Mouse (Mus musculus) liver, embryonic 11.5 days (tissue): ENCODE measurements around the gene Krt26. TPM values are rescaled to one million over a fixed set of nuclear protein-coding genes. Genes with fewer than 3 reads are reported as not detected.
A peak's percentile ranks its signal among the peaks of the same experiment; 100 is the strongest.

Experiments
- ATAC-seq: fragments of 200-750 bp; cut with Nextera tagmentation; replicated peaks from 2 replicates; pipeline ENCODE4 v1.8.0; 2017; ENCODE audit warnings: moderate number of reproducible peaks, mild to moderate bottlenecking, moderate TSS enrichment, moderate library complexity; ENCODE audit not compliant: low FRiP score
- DNase-seq: peaks from one replicate; pipeline ENCODE4 v3.0.0-alpha.2; 2017; ENCODE audit warnings: low spot score
- H3K27ac ChIP-seq: fragments of 300-500 bp; sonication (generic); 2 replicates; pipeline ENCODE4 v1.5.1; 2014; ENCODE audit warnings: mild to moderate bottlenecking, low read depth, low read length, control low read depth
- H3K27me3 ChIP-seq: fragments of 300-500 bp; sonication (generic); replicated peaks from 2 replicates; pipeline ENCODE4 v1.6.1; 2014; ENCODE audit warnings: low read length, mixed read lengths; ENCODE audit not compliant: control insufficient read depth, insufficient read depth
- H3K36me3 ChIP-seq: fragments of 300-500 bp; sonication (generic); 2 replicates; pipeline ENCODE4 v1.6.1; 2014; ENCODE audit warnings: mild to moderate bottlenecking, low read length, moderate library complexity, mixed read lengths; ENCODE audit not compliant: control insufficient read depth, insufficient read depth
- H3K4me1 ChIP-seq: fragments of 300-500 bp; sonication (generic); replicated peaks from 2 replicates; pipeline ENCODE4 v1.6.1; 2014; ENCODE audit warnings: low read length, mixed read lengths; ENCODE audit not compliant: control insufficient read depth, insufficient read depth
- H3K4me2 ChIP-seq: fragments of 300-500 bp; sonication (generic); 2 replicates; pipeline ENCODE4 v1.6.1; 2014; ENCODE audit warnings: mild to moderate bottlenecking, control low read depth, moderate library complexity
- H3K4me3 ChIP-seq: fragments of 300-500 bp; sonication (generic); 2 replicates; pipeline ENCODE4 v1.5.1; 2014; ENCODE audit warnings: low read depth, low read length, control low read depth
- H3K9ac ChIP-seq: fragments of 300-500 bp; sonication (generic); 2 replicates; pipeline ENCODE4 v1.6.1; 2014; ENCODE audit warnings: low read depth, low read length, control low read depth
- H3K9me3 ChIP-seq: fragments of 300-500 bp; sonication (generic); 2 replicates; pipeline ENCODE4 v1.6.1; 2016; ENCODE audit warnings: low read length, inconsistent platforms, mixed read lengths; ENCODE audit not compliant: control insufficient read depth
- WGBS: fragments of 180-500 bp; shearing (Covaris S2); extraction: QIAGEN DNeasy Blood & Tissue Kit; methylation state at CpG from one replicate; pipeline ENCODE4 v1.1.7; 2014; 5-methylcytosine and 5-hydroxymethylcytosine counted together
- polyA plus RNA-seq: library from polyadenylated mRNA; unstranded; fragments of >200 nt; fragmentation: Nextera tagmentation; extraction: Ambion mirVana; gene quantifications from 2 replicates; pipeline ENCODE4 v1.2.1, GENCODE M21; 2014

Gene Krt26
- polyA plus RNA-seq, 1 experiment from 2014 or later: not detected

GRCm38 (mm10) chr11:99314594-99314993 is 23.2 kb downstream of the Krt26 start:
- no peak for ATAC-seq
- Histone ChIP-seq H3K36me3 (no peaks in the 10 kb centered on the region), H3K9ac (no peak overlapping the region), H3K9me3 (no peaks in the 10 kb centered on the region), H3K4me1 (no peaks in the 10 kb centered on the region), H3K4me2 (no peak overlapping the region), H3K27me3 (no peaks in the 10 kb centered on the region), H3K4me3 (no peak overlapping the region), H3K27ac (no peak overlapping the region)
- WGBS: 81% methylated on average over 2 of the region's 2 CpGs
- DNase-seq: no peak

- Histone ChIP-seq H3K9ac (no peak overlapping the region), H3K27ac (no peak overlapping the region), H3K4me1 (no peaks in the 10 kb centered on the region), H3K36me3 (no peaks in the 10 kb centered on the region), H3K4me2 (no peak overlapping the region), H3K27me3 (no peaks in the 10 kb centered on the region), H3K9me3 (no peaks in the 10 kb centered on the region), H3K4me3 (no peak overlapping the region)
- 80% methylated on average over 1 of the region's 1 CpGs for WGBS
- no peak for ATAC-seq
- DNase-seq: no peak
These were observed 26.9 kb downstream of the Krt26 start for GRCm38 (mm10) chr11:99310882-99311281.

GRCm38 (mm10) chr11:99307579-99307978 is 30.2 kb downstream of the Krt26 start:
- Histone ChIP-seq H3K4me1 (no peaks in the 10 kb centered on the region), H3K9ac (no peak overlapping the region), H3K27ac (no peak overlapping the region), H3K36me3 (no peaks in the 10 kb centered on the region), H3K4me3 (no peak overlapping the region), H3K27me3 (no peaks in the 10 kb centered on the region), H3K9me3 (0 out of 2 replicates have a peak, but pooled peaks cover 3% of the 10 kb centered on the region), H3K4me2 (no peak overlapping the region)
- 27% methylated on average over 2 of the region's 2 CpGs for WGBS
- DNase-seq: peak; percentile 45
- peak; percentile 51; the same call in 1 of the 2 replicates for ATAC-seq

- no peak overlapping the region for H3K4me2 ChIP-seq
- no peak overlapping the region for H3K4me3 ChIP-seq
- H3K9me3 ChIP-seq: no peaks in the 10 kb centered on the region
- H3K27ac ChIP-seq: no peak overlapping the region
- DNase-seq: no peak
- no peaks in the 10 kb centered on the region for H3K27me3 ChIP-seq
- ATAC-seq: no peak
- H3K4me1 ChIP-seq: no peaks in the 10 kb centered on the region
- H3K9ac ChIP-seq: no peak overlapping the region
- no peaks in the 10 kb centered on the region for H3K36me3 ChIP-seq
- 51% methylated on average over 5 of the region's 5 CpGs for WGBS
These were observed 42.7 kb downstream of the Krt26 start for GRCm38 (mm10) chr11:99295039-99295438.

- DNase-seq (no peak), ATAC-seq (no peak)
- WGBS: 57% methylated on average over 5 of the region's 5 CpGs
- no peaks in the 10 kb centered on the region for H3K27me3 ChIP-seq
- no peak overlapping the region for H3K4me2 ChIP-seq
- H3K4me3 ChIP-seq: no peak overlapping the region
- H3K36me3 ChIP-seq: no peaks in the 10 kb centered on the region
- H3K4me1 ChIP-seq: no peaks in the 10 kb centered on the region
- no peak overlapping the region for H3K9ac ChIP-seq
- H3K27ac ChIP-seq: no peak overlapping the region
- no peaks in the 10 kb centered on the region for H3K9me3 ChIP-seq
These were observed 44.9 kb downstream of the Krt26 start for GRCm38 (mm10) chr11:99292846-99293245.

GRCm38 (mm10) chr11:99284833-99285312 is 52.9 kb downstream of the Krt26 start, which contains the start of gene Krt24:
Krt24 (minus strand) TSS chr11:99285262.
- Histone ChIP-seq H3K4me3 (no peak within 1 kb of the TSS), H3K9me3 (no peaks in the 10 kb centered on the region), H3K27me3 (no peaks in the 10 kb centered on the region), H3K27ac (no peak within 1 kb of the TSS), H3K4me1 (no peaks in the 10 kb centered on the region), H3K9ac (no peak within 1 kb of the TSS), H3K36me3 (no peaks in the 10 kb centered on the region), H3K4me2 (no peak within 1 kb of the TSS)
- DNase-seq (no peak), ATAC-seq (no peak)
- WGBS: 52% methylated on average over 11 of the region's 11 CpGs

GRCm38 (mm10) chr11:99284011-99284410 is 53.8 kb downstream of the Krt26 start:
- WGBS: 74% methylated on average over 5 of the region's 5 CpGs
- no peak overlapping the region for H3K27ac ChIP-seq
- H3K9me3 ChIP-seq: no peaks in the 10 kb centered on the region
- H3K36me3 ChIP-seq: no peaks in the 10 kb centered on the region
- DNase-seq (no peak), ATAC-seq (no peak)
- no peak overlapping the region for H3K4me3 ChIP-seq
- H3K4me2 ChIP-seq: no peak overlapping the region
- no peaks in the 10 kb centered on the region for H3K27me3 ChIP-seq
- no peak overlapping the region for H3K9ac ChIP-seq
- H3K4me1 ChIP-seq: no peaks in the 10 kb centered on the region

GRCm38 (mm10) chr11:99283334-99283733 is 54.4 kb downstream of the Krt26 start:
- Histone ChIP-seq H3K27me3 (no peaks in the 10 kb centered on the region), H3K4me2 (no peak overlapping the region), H3K9ac (no peak overlapping the region), H3K36me3 (no peaks in the 10 kb centered on the region), H3K27ac (no peak overlapping the region), H3K9me3 (no peaks in the 10 kb centered on the region), H3K4me3 (no peak overlapping the region), H3K4me1 (no peaks in the 10 kb centered on the region)
- DNase-seq (no peak), ATAC-seq (no peak)
- 49% methylated on average over 4 of the region's 4 CpGs for WGBS

GRCm38 (mm10) chr11:99281116-99281515 is 56.6 kb downstream of the Krt26 start:
- H3K9me3 ChIP-seq: no peaks in the 10 kb centered on the region
- H3K36me3 ChIP-seq: no peaks in the 10 kb centered on the region
- ATAC-seq (no peak), DNase-seq (no peak)
- H3K4me3 ChIP-seq: no peak overlapping the region
- no peaks in the 10 kb centered on the region for H3K27me3 ChIP-seq
- H3K27ac ChIP-seq: no peak overlapping the region
- 74% methylated on average over 9 of the region's 9 CpGs for WGBS
- H3K9ac ChIP-seq: no peak overlapping the region
- H3K4me1 ChIP-seq: no peaks in the 10 kb centered on the region
- H3K4me2 ChIP-seq: no peak overlapping the region
